Mouse (Mus musculus) adipose tissue, adult 10 weeks (tissue): ENCODE results near the gene Rabggtb. TPM values are rescaled to one million over a fixed set of nuclear protein-coding genes. Genes with fewer than 3 reads are reported as not detected.

Experiments used
- polyA plus RNA-seq: library from polyadenylated mRNA; stranded (reverse); fragments of 350-450 nt; fragmentation: Illumina TruSeq; extraction: RNeasy Lipid Tissue Mini Kit (QIAGEN cat#74804); gene quantifications from one replicate; pipeline ENCODE4 v1.2.3, GENCODE M21; 2014; ENCODE audit warnings: low read depth, low replicate concordance

Gene Rabggtb
- 50.7 TPM for polyA plus RNA-seq

GRCm38 (mm10) chr3:153912546-153913509 is at the start of gene Rabggtb:
Gene Rabggtb (minus strand): TSS chr3:153913009.

GRCm38 (mm10) chr3:153944335-153944990 is 31.7 kb upstream of the Rabggtb start, which contains the start of gene Acadm:
Gene Acadm (minus strand): TSS chr3:153944632.

GRCm38 (mm10) chr3:153906136-153906871 is 6.5 kb downstream of the Rabggtb start, which contains the start of gene Msh4:
Gene Msh4 (minus strand): TSS chr3:153906138.

Other genes with a start within 250 kb of the Rabggtb start
- 3.9 TPM for gene St6galnac3, start 187.8 kb downstream of the Rabggtb start, polyA plus RNA-seq
- 3.2 TPM for gene Asb17, start 68.8 kb downstream of the Rabggtb start, polyA plus RNA-seq
- gene Msh4, start 6.9 kb downstream of the Rabggtb start, polyA plus RNA-seq, result not detected
- 193 TPM for gene Acadm, start 31.6 kb upstream of the Rabggtb start, polyA plus RNA-seq
- not detected for gene Slc44a5, start 60.4 kb upstream of the Rabggtb start, polyA plus RNA-seq